Mouse (Mus musculus): ENCODE data around the gene Fam124b. TPM values are rescaled to one million over a fixed set of nuclear protein-coding genes. Genes with fewer than 3 reads are reported as not detected.

Gene Fam124b
- polyA plus RNA-seq, 1 experiment: not detected

- peak overlapping the region; percentile 58 for H3K4me3 ChIP-seq (ENCODE audit: insufficient read depth, low read depth, low read length)
- peaks cover 5% of the 10 kb centered on the region; the same call in 1 of the 2 replicates for H3K4me1 ChIP-seq (ENCODE audit: control insufficient read depth, insufficient read depth, insufficient read length, low read length)
- peak overlapping the region; percentile 35 for H3K27ac ChIP-seq (replicated peaks; ENCODE audit: low read depth, low read length)
Measured at GRCm38 (mm10) chr1:80213826-80214225, 4.4 kb downstream of the Fam124b start.

GRCm38 (mm10) chr1:80213146-80213545 lies 5.1 kb downstream of the Fam124b start:
- H3K27ac ChIP-seq (replicated peaks; ENCODE audit: low read depth, low read length): peak overlapping the region; percentile 35; the same call in 1 of the 2 replicates
- H3K4me3 ChIP-seq (ENCODE audit: insufficient read depth, low read depth, low read length): peak overlapping the region; percentile 58
- H3K4me1 ChIP-seq (ENCODE audit: control insufficient read depth, insufficient read depth, insufficient read length, low read length): peaks cover 5% of the 10 kb centered on the region; the same call in 1 of the 2 replicates

DNA sequence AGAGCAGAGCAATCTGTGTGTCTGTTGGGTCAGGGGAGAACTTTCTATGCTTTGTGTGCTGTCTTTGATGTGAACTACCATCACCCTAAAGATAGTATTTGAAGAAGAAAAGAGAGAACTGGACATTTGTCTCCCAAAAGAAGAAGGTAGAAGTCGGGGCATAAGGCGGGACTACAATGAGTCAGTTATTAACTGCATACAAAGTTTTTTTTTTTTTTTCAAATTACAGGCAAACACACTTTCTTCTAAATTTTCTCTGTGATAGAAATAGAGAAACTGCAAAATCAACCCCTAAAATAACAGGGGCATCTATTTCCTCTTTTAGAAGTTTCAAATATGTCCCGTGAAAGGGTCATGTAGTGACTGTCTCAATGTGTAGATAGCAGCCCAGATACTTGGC lies 16.0 kb downstream of the Fam124b start:
- H3K4me1 ChIP-seq (ENCODE audit: control insufficient read depth, insufficient read depth, insufficient read length, low read length): peaks cover 3% of the 10 kb centered on the region; the same call in 1 of the 2 replicates
- H3K27ac ChIP-seq (replicated peaks; ENCODE audit: low read depth, low read length): no peak overlapping the region
- no peak overlapping the region for H3K4me3 ChIP-seq (ENCODE audit: insufficient read depth, low read depth, low read length)

GRCm38 (mm10) chr1:80192837-80193236 lies 25.4 kb downstream of the Fam124b start:
- no peak overlapping the region for H3K27ac ChIP-seq (replicated peaks; ENCODE audit: low read depth, low read length)

GRCm38 (mm10) chr1:80181414-80181805 lies 36.9 kb downstream of the Fam124b start:
- Histone ChIP-seq H3K4me3 (ENCODE audit: insufficient read depth, low read depth, low read length) (no peak overlapping the region), H3K4me1 (ENCODE audit: control insufficient read depth, insufficient read depth, insufficient read length, low read length) (no peaks in the 10 kb centered on the region), H3K27ac (replicated peaks; ENCODE audit: low read depth, low read length) (no peak overlapping the region)

More at GRCm38 (mm10) chr1:80192837-80193236, 25.4 kb downstream of the Fam124b start:
- H3K4me1 ChIP-seq (ENCODE audit: control insufficient read depth, insufficient read depth, insufficient read length, low read length): no peaks in the 10 kb centered on the region
- H3K4me3 ChIP-seq (ENCODE audit: insufficient read depth, low read depth, low read length): no peak overlapping the region

DNA sequence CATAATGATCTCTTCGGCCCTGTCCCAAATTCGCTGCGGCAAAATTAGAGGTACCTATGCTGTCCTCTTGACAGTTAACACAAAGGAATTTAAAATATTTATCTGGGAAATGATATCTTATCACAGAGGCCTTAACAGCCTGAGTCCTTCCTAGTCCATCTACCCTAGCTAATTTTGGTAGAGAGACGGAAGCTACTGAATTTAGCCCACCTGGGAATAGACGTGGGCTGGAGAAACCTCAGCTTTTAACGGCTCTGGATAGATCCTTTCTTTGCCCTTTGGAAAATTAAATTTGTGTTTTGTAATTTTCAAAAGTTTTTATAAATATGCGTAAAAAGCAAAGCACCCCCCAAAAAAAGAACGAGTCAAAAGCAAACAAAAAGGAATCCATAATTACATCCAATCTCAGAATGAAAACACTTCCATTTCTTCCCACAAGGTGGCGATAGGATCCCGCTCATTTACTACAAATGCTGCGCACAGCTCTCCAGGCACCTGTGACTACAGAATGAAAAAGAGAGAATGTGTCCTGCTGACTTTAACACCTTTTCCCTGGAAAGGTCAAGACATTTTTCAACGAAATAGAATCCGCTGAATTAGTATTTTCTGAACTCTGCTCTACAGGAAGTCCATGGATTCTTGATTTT lies 37.4 kb downstream of the Fam124b start:
- H3K4me1 ChIP-seq (ENCODE audit: control insufficient read depth, insufficient read depth, insufficient read length, low read length): no peaks in the 10 kb centered on the region
- H3K4me3 ChIP-seq (ENCODE audit: insufficient read depth, low read depth, low read length): no peak overlapping the region
- H3K27ac ChIP-seq (replicated peaks; ENCODE audit: low read depth, low read length): no peak overlapping the region

DNA sequence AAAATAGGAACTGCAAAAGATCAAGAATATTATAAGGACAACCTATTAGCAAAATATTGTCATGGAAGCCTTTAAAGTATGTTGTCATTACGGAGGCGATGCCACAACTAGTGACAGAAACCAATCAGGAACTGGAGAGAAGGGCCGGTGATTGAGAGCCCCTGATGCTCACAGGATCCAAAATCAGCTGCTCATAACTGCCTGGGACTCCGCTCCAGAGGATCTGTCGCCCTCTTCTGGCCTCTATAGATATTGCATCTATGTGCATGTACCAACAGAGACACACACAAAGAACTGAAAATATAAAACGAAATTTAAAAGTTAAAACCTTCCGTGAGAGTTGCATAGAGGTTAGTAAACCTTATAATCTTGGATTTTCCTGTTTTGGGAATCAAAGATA lies 38.1 kb downstream of the Fam124b start:
- no peak overlapping the region for H3K4me3 ChIP-seq (ENCODE audit: insufficient read depth, low read depth, low read length)
- no peak overlapping the region for H3K27ac ChIP-seq (replicated peaks; ENCODE audit: low read depth, low read length)
- no peaks in the 10 kb centered on the region for H3K4me1 ChIP-seq (ENCODE audit: control insufficient read depth, insufficient read depth, insufficient read length, low read length)

DNA sequence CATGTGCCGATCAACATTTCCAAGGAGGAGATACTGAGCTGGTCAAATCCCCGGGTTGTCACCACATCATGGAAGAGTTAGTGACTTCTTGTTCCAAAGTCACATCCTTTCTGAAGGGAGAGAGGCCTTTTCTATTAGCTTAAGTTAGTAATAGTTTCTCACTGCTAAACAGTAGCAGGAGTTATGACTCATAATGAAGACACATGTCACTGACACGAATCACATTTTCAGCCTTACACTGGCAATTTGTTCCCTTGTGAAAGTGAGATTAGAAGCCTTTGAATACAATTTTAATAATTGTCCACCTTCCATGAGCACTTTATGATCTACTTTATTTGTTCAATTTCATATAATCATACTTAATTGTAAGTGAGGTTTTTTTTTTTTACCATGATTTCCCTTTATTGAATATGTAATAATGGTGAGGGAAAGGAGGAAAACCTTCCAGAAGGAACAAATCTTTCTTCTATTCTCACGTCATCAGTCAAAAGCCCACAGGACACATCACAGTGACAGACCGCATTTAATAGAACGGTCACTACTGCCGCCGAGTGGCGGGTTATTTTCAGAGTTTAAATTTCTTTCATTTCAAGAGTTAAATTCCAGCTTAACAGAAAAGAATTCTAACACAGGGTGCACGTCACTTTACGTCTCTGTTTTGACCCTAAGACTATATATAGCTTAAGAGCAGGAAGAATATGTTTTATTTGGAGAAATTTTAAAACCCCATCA lies 40.5 kb downstream of the Fam124b start:
- Histone ChIP-seq H3K4me3 (ENCODE audit: insufficient read depth, low read depth, low read length) (no peak overlapping the region), H3K27ac (replicated peaks; ENCODE audit: low read depth, low read length) (no peak overlapping the region), H3K4me1 (ENCODE audit: control insufficient read depth, insufficient read depth, insufficient read length, low read length) (no peaks in the 10 kb centered on the region)

- H3K4me1 ChIP-seq (ENCODE audit: control insufficient read depth, insufficient read depth, insufficient read length, low read length): no peaks in the 10 kb centered on the region
- no peak overlapping the region for H3K27ac ChIP-seq (replicated peaks; ENCODE audit: low read depth, low read length)
- no peak overlapping the region for H3K4me3 ChIP-seq (ENCODE audit: insufficient read depth, low read depth, low read length)
Measured at GRCm38 (mm10) chr1:80167706-80168105, 50.6 kb downstream of the Fam124b start.

DNA sequence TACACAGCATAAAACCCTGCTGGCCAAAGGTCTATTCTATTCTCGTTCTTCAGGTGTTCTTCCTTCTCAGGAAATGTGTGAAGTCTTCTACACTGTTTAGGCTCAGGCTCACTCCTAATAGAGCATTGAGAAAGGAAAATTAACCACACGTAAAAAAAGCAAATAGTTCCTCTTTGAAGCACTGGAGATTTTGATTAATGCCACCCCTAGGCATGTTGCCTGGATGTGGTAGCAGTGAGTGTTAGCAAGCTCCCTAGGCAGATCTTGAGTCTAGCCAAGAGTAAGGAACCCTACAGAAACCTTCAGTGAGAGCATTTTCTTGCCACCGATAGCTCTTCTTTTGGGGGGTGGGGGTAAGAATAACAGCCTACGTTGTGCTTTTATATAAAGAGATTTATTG lies 51.7 kb downstream of the Fam124b start:
- H3K4me3 ChIP-seq (ENCODE audit: insufficient read depth, low read depth, low read length): no peak overlapping the region
- H3K27ac ChIP-seq (replicated peaks; ENCODE audit: low read depth, low read length): no peak overlapping the region
- H3K4me1 ChIP-seq (ENCODE audit: control insufficient read depth, insufficient read depth, insufficient read length, low read length): no peaks in the 10 kb centered on the region

DNA sequence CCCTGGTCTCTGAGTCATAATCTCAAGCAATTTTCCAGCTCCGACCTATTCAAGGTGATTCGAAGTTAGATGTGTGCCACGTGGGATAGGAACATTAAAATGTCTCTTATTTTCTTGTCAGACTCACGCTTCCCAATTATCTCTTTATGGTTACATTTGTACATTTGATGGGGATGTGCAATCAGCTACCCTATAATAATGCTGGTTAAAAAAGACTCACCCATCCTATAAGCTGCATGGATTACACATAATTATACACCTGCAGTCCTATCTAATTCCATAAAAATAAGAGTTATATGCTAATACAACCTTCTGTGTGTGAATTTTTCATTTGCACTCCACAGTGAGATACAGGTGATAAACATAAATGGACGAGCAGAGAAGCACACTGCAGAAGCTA lies 52.9 kb downstream of the Fam124b start:
- Histone ChIP-seq H3K4me3 (ENCODE audit: insufficient read depth, low read depth, low read length) (no peak overlapping the region), H3K4me1 (ENCODE audit: control insufficient read depth, insufficient read depth, insufficient read length, low read length) (no peaks in the 10 kb centered on the region), H3K27ac (replicated peaks; ENCODE audit: low read depth, low read length) (no peak overlapping the region)

GRCm38 (mm10) chr1:80162943-80163342 lies 55.3 kb downstream of the Fam124b start:
- H3K4me1 ChIP-seq (ENCODE audit: control insufficient read depth, insufficient read depth, insufficient read length, low read length): no peaks in the 10 kb centered on the region
- no peak overlapping the region for H3K27ac ChIP-seq (replicated peaks; ENCODE audit: low read depth, low read length)
- H3K4me3 ChIP-seq (ENCODE audit: insufficient read depth, low read depth, low read length): no peak overlapping the region

DNA sequence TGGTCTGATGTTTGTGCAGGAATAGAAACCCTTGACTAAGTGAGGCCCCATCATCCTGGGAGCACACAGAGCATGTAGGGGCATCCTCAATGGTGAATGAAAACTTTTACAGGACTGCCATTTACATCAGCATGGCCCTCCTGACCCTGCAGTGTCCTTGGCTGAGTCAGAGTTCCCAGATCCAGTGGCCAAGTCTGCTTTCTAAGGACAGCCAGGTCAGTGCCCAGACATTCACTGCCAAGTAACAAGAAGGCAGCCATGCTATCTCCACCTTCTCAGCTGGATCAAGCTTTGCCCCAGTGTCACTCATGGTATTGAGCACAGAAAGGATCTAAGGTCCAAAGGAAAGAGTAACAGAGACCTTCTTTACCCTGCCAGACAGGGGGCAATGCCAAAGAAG lies 58.7 kb downstream of the Fam124b start:
- H3K4me1 ChIP-seq (ENCODE audit: control insufficient read depth, insufficient read depth, insufficient read length, low read length): no peaks in the 10 kb centered on the region
- no peak overlapping the region for H3K27ac ChIP-seq (replicated peaks; ENCODE audit: low read depth, low read length)

GRCm38 (mm10) chr1:80154902-80155301 lies 63.4 kb downstream of the Fam124b start:
- H3K4me1 ChIP-seq (ENCODE audit: control insufficient read depth, insufficient read depth, insufficient read length, low read length): no peaks in the 10 kb centered on the region
- H3K27ac ChIP-seq (replicated peaks; ENCODE audit: low read depth, low read length): no peak overlapping the region
- H3K4me3 ChIP-seq (ENCODE audit: insufficient read depth, low read depth, low read length): no peak overlapping the region

More for the DNA sequence above, 58.7 kb downstream of the Fam124b start:
- no peak overlapping the region for H3K4me3 ChIP-seq (ENCODE audit: insufficient read depth, low read depth, low read length)

GRCm38 (mm10) chr1:80153125-80153716 lies 65.1 kb downstream of the Fam124b start:
- H3K4me3 ChIP-seq (ENCODE audit: insufficient read depth, low read depth, low read length): no peak overlapping the region
- no peak overlapping the region for H3K27ac ChIP-seq (replicated peaks; ENCODE audit: low read depth, low read length)
- no peaks in the 10 kb centered on the region for H3K4me1 ChIP-seq (ENCODE audit: control insufficient read depth, insufficient read depth, insufficient read length, low read length)
